Mouse (Mus musculus): ENCODE data around the gene Frmpd3. TPM values are rescaled to one million over a fixed set of nuclear protein-coding genes. Genes with fewer than 3 reads are reported as not detected.

Gene Frmpd3
- polyA plus RNA-seq, 1 experiment: 0.01 TPM

- Histone ChIP-seq H3K9me3 (no peaks in the 10 kb centered on the region), H3K36me3 (replicated peaks; ENCODE audit: low read length) (no peaks in the 10 kb centered on the region), H3K27me3 (replicated peaks) (peaks cover 36% of the 10 kb centered on the region), H3K4me1 (peaks cover 9% of the 10 kb centered on the region), H3K4me3 (replicated peaks) (no peak overlapping the region)
- TF ChIP-seq FLI1 (IDR thresholded peaks at IDR 0.05; ENCODE audit: low read length) (no peak), GATA1 (IDR thresholded peaks at IDR 0.05; ENCODE audit: borderline replicate concordance, low read length) (no peak)
Observed at GRCm38 (mm10) chrX:140406079-140406478, 64.0 kb downstream of the Frmpd3 start.

GRCm38 (mm10) chrX:140406501-140406900, 64.4 kb downstream of the Frmpd3 start:
- H3K36me3 ChIP-seq (replicated peaks; ENCODE audit: low read length): no peaks in the 10 kb centered on the region
- no peak for TF ChIP-seq FLI1 (IDR thresholded peaks at IDR 0.05; ENCODE audit: low read length)
- TF ChIP-seq GATA1 (IDR thresholded peaks at IDR 0.05; ENCODE audit: borderline replicate concordance, low read length): no peak
- no peak overlapping the region for H3K4me3 ChIP-seq (replicated peaks)
- peaks cover 9% of the 10 kb centered on the region for H3K4me1 ChIP-seq
- H3K9me3 ChIP-seq: no peaks in the 10 kb centered on the region
- H3K27me3 ChIP-seq (replicated peaks): peaks cover 36% of the 10 kb centered on the region

- no peaks in the 10 kb centered on the region for H3K36me3 ChIP-seq (replicated peaks; ENCODE audit: low read length)
- peaks cover 9% of the 10 kb centered on the region for H3K4me1 ChIP-seq
- H3K4me3 ChIP-seq (replicated peaks): no peak overlapping the region
- peaks cover 36% of the 10 kb centered on the region for H3K27me3 ChIP-seq (replicated peaks)
- no peaks in the 10 kb centered on the region for H3K9me3 ChIP-seq
- TF ChIP-seq FLI1 (IDR thresholded peaks at IDR 0.05; ENCODE audit: low read length): no peak
Observed at GRCm38 (mm10) chrX:140407593-140407992, 65.5 kb downstream of the Frmpd3 start.

GRCm38 (mm10) chrX:140418467-140418866, 76.4 kb downstream of the Frmpd3 start:
- no peaks in the 10 kb centered on the region for H3K9me3 ChIP-seq
- H3K36me3 ChIP-seq (replicated peaks; ENCODE audit: low read length): no peaks in the 10 kb centered on the region
- no peak for TF ChIP-seq GATA1 (IDR thresholded peaks at IDR 0.05; ENCODE audit: borderline replicate concordance, low read length)
- TF ChIP-seq FLI1 (IDR thresholded peaks at IDR 0.05; ENCODE audit: low read length): no peak
- peaks cover 30% of the 10 kb centered on the region for H3K27me3 ChIP-seq (replicated peaks)
- no peaks in the 10 kb centered on the region for H3K4me1 ChIP-seq
- H3K4me3 ChIP-seq (replicated peaks): no peak overlapping the region

- peaks cover under 1% of the 10 kb centered on the region; the same call in 1 of the 2 replicates for H3K9me3 ChIP-seq
- H3K4me3 ChIP-seq (replicated peaks): no peak overlapping the region
- no peaks in the 10 kb centered on the region for H3K4me1 ChIP-seq
- no peaks in the 10 kb centered on the region for H3K36me3 ChIP-seq (replicated peaks; ENCODE audit: low read length)
- TF ChIP-seq GATA1 (IDR thresholded peaks at IDR 0.05; ENCODE audit: borderline replicate concordance, low read length): no peak
- no peak for TF ChIP-seq FLI1 (IDR thresholded peaks at IDR 0.05; ENCODE audit: low read length)
- H3K27me3 ChIP-seq (replicated peaks): peaks cover 20% of the 10 kb centered on the region
Observed at GRCm38 (mm10) chrX:140427124-140427523, 85.1 kb downstream of the Frmpd3 start.

- no peaks in the 10 kb centered on the region for H3K36me3 ChIP-seq (replicated peaks; ENCODE audit: low read length)
- no peak for TF ChIP-seq GATA1 (IDR thresholded peaks at IDR 0.05; ENCODE audit: borderline replicate concordance, low read length)
- TF ChIP-seq FLI1 (IDR thresholded peaks at IDR 0.05; ENCODE audit: low read length): no peak
- peaks cover 12% of the 10 kb centered on the region for H3K9me3 ChIP-seq
- no peaks in the 10 kb centered on the region for H3K4me1 ChIP-seq
- H3K27me3 ChIP-seq (replicated peaks): peaks cover 31% of the 10 kb centered on the region
- no peak overlapping the region for H3K4me3 ChIP-seq (replicated peaks)
Observed at GRCm38 (mm10) chrX:140428252-140428651, 86.2 kb downstream of the Frmpd3 start.

GRCm38 (mm10) chrX:140429985-140430384, 87.9 kb downstream of the Frmpd3 start:
- Histone ChIP-seq H3K9me3 (peaks cover 18% of the 10 kb centered on the region), H3K4me1 (no peaks in the 10 kb centered on the region), H3K36me3 (replicated peaks; ENCODE audit: low read length) (no peaks in the 10 kb centered on the region), H3K27me3 (replicated peaks) (peaks cover 46% of the 10 kb centered on the region), H3K4me3 (replicated peaks) (no peak overlapping the region)
- no peak for TF ChIP-seq GATA1 (IDR thresholded peaks at IDR 0.05; ENCODE audit: borderline replicate concordance, low read length)
- TF ChIP-seq FLI1 (IDR thresholded peaks at IDR 0.05; ENCODE audit: low read length): no peak

- no peak for TF ChIP-seq GATA1 (IDR thresholded peaks at IDR 0.05; ENCODE audit: borderline replicate concordance, low read length)
- TF ChIP-seq FLI1 (IDR thresholded peaks at IDR 0.05; ENCODE audit: low read length): no peak
- Histone ChIP-seq H3K36me3 (replicated peaks; ENCODE audit: low read length) (no peaks in the 10 kb centered on the region), H3K4me1 (no peaks in the 10 kb centered on the region), H3K9me3 (peaks cover 18% of the 10 kb centered on the region), H3K27me3 (replicated peaks) (peaks cover 49% of the 10 kb centered on the region), H3K4me3 (replicated peaks) (no peak overlapping the region)
Observed at GRCm38 (mm10) chrX:140430506-140430905, 88.4 kb downstream of the Frmpd3 start.

GRCm38 (mm10) chrX:140431981-140432380, 89.9 kb downstream of the Frmpd3 start:
- Histone ChIP-seq H3K4me3 (replicated peaks) (no peak overlapping the region), H3K36me3 (replicated peaks; ENCODE audit: low read length) (no peaks in the 10 kb centered on the region), H3K9me3 (peaks cover 18% of the 10 kb centered on the region), H3K4me1 (no peaks in the 10 kb centered on the region), H3K27me3 (replicated peaks) (peaks cover 54% of the 10 kb centered on the region)
- TF ChIP-seq GATA1 (IDR thresholded peaks at IDR 0.05; ENCODE audit: borderline replicate concordance, low read length): no peak
- no peak for TF ChIP-seq FLI1 (IDR thresholded peaks at IDR 0.05; ENCODE audit: low read length)

- Histone ChIP-seq H3K4me3 (replicated peaks) (no peak overlapping the region), H3K27me3 (replicated peaks) (peaks cover 54% of the 10 kb centered on the region), H3K9me3 (peaks cover 18% of the 10 kb centered on the region), H3K36me3 (replicated peaks; ENCODE audit: low read length) (no peaks in the 10 kb centered on the region), H3K4me1 (no peaks in the 10 kb centered on the region)
- no peak for TF ChIP-seq GATA1 (IDR thresholded peaks at IDR 0.05; ENCODE audit: borderline replicate concordance, low read length)
- no peak for TF ChIP-seq FLI1 (IDR thresholded peaks at IDR 0.05; ENCODE audit: low read length)
Observed at GRCm38 (mm10) chrX:140432786-140433185, 90.7 kb downstream of the Frmpd3 start.

- Histone ChIP-seq H3K9me3 (peaks cover 10% of the 10 kb centered on the region), H3K36me3 (replicated peaks; ENCODE audit: low read length) (no peaks in the 10 kb centered on the region), H3K4me3 (replicated peaks) (no peak overlapping the region), H3K4me1 (no peaks in the 10 kb centered on the region), H3K27me3 (replicated peaks) (peaks cover 41% of the 10 kb centered on the region)
- TF ChIP-seq GATA1 (IDR thresholded peaks at IDR 0.05; ENCODE audit: borderline replicate concordance, low read length): no peak
- no peak for TF ChIP-seq FLI1 (IDR thresholded peaks at IDR 0.05; ENCODE audit: low read length)
Observed at GRCm38 (mm10) chrX:140437906-140438305, 95.8 kb downstream of the Frmpd3 start.
